Mouse (Mus musculus) bone marrow macrophage, adult 2 months (primary cell): Measurements from ENCODE around the gene Rpl11. TPM values are rescaled to one million over a fixed set of nuclear protein-coding genes. Genes with fewer than 3 reads are reported as not detected.
A peak's percentile ranks its signal among the peaks of the same experiment; 100 is the strongest.
"Not testable (repeated sequence)": the region's sequence is repeated elsewhere in the genome, so short reads cannot be mapped to it uniquely, and the experiment has no call there.

Experiments
- H3K27ac ChIP-seq: 2 replicates; pipeline ENCODE4 v1.5.1; 2012; ENCODE audit warnings: low read depth, low read length; ENCODE audit not compliant: insufficient read depth
- H3K4me1 ChIP-seq: 2 replicates; pipeline ENCODE4 v1.6.1; 2012; ENCODE audit warnings: low read length; ENCODE audit not compliant: control insufficient read depth, insufficient read depth
- H3K4me3 ChIP-seq: 2 replicates; pipeline ENCODE4 v1.5.1; 2012; ENCODE audit warnings: mild to moderate bottlenecking, low read length, moderate library complexity; ENCODE audit not compliant: insufficient read depth
- CTCF ChIP-seq: IDR thresholded peaks from 2 replicates; pipeline ENCODE4 v1.5.1; 2012; ENCODE audit warnings: low read depth, mild to moderate bottlenecking, low read length, moderate library complexity
- POLR2A ChIP-seq: IDR thresholded peaks from 2 replicates; pipeline ENCODE4 v1.6.1; 2012; ENCODE audit warnings: mild to moderate bottlenecking, low read depth, low read length, borderline replicate concordance
- polyA plus RNA-seq: library from polyadenylated mRNA; stranded (reverse); fragments of >200 nt; gene quantifications from 2 replicates; pipeline ENCODE4 v1.2.4, GENCODE M21; 2012; ENCODE audit not compliant: missing spikeins, insufficient read depth, insufficient read length

Gene Rpl11
- polyA plus RNA-seq, 1 experiment = 1,501 TPM

GRCm38 (mm10) chr4:135985769-135986168 is 67.5 kb downstream of the Rpl11 start:
- Histone ChIP-seq H3K4me3 (peak overlapping the region; percentile 85; the same call in 1 of the 2 replicates), H3K27ac (no peak overlapping the region), H3K4me1 (peaks cover 29% of the 10 kb centered on the region)
- TF ChIP-seq POLR2A = no peak
- TF ChIP-seq CTCF = no peak

- TF ChIP-seq CTCF = no peak
- TF ChIP-seq POLR2A = no peak
- H3K27ac ChIP-seq = no peak overlapping the region
- H3K4me1 ChIP-seq = peaks cover 29% of the 10 kb centered on the region
- no peak overlapping the region for H3K4me3 ChIP-seq
These were observed 68.0 kb downstream of the Rpl11 start for GRCm38 (mm10) chr4:135985193-135985592.

- Histone ChIP-seq H3K4me1 (peaks cover 29% of the 10 kb centered on the region), H3K27ac (no peak overlapping the region), H3K4me3 (no peak overlapping the region)
- TF ChIP-seq POLR2A = no peak
- no peak for TF ChIP-seq CTCF
These were observed 68.7 kb downstream of the Rpl11 start for GRCm38 (mm10) chr4:135984556-135984955.

GRCm38 (mm10) chr4:135981524-135982063 is 71.6 kb downstream of the Rpl11 start:
- Histone ChIP-seq H3K4me3 (no peak overlapping the region), H3K27ac (peak overlapping the region; percentile 33), H3K4me1 (peaks cover 26% of the 10 kb centered on the region)
- no peak for TF ChIP-seq POLR2A
- TF ChIP-seq CTCF = no peak

GRCm38 (mm10) chr4:135980223-135980622 is 73.0 kb downstream of the Rpl11 start:
- H3K4me1 ChIP-seq = peaks cover 22% of the 10 kb centered on the region
- H3K27ac ChIP-seq, H3K4me3 ChIP-seq: not testable (repeated sequence)

Other genes starting within 250 kb of the Rpl11 start
- gene Srsf10, start 197.7 kb downstream of the Rpl11 start, polyA plus RNA-seq = 82.1 and 98.0 TPM in 2 replicates
- 126 and 135 TPM in 2 replicates for gene Pnrc2, start 179.6 kb downstream of the Rpl11 start, polyA plus RNA-seq
- 17.3 and 18.8 TPM in 2 replicates for gene Cnr2, start 158.0 kb downstream of the Rpl11 start, polyA plus RNA-seq
- 418 and 432 TPM in 2 replicates for gene Fuca1, start 132.7 kb downstream of the Rpl11 start, polyA plus RNA-seq
- gene Hmgcl, start 107.0 kb downstream of the Rpl11 start, polyA plus RNA-seq = 99.8 and 101 TPM in 2 replicates
- gene Gale, start 89.7 kb downstream of the Rpl11 start, polyA plus RNA-seq = 4.7 and 5.6 TPM in 2 replicates
- 74.7 and 77.1 TPM in 2 replicates for gene Lypla2, start 80.8 kb downstream of the Rpl11 start, polyA plus RNA-seq
- gene Pithd1, start 66.2 kb downstream of the Rpl11 start, polyA plus RNA-seq = 31.0 and 31.5 TPM in 2 replicates
- 66.0 and 69.3 TPM in 2 replicates for gene Eloa, start 31.7 kb downstream of the Rpl11 start, polyA plus RNA-seq
- 7.7 and 8.4 TPM in 2 replicates for gene Id3, start 90.1 kb upstream of the Rpl11 start, polyA plus RNA-seq
- gene E2f2, start 119.0 kb upstream of the Rpl11 start, polyA plus RNA-seq = 20.0 and 20.8 TPM in 2 replicates
- 0.37 and 0.78 TPM in 2 replicates for gene Asap3, start 152.9 kb upstream of the Rpl11 start, polyA plus RNA-seq
- gene Tcea3, start 194.3 kb upstream of the Rpl11 start, polyA plus RNA-seq = 6.9 and 7.8 TPM in 2 replicates
- gene Zfp46, start 231.3 kb upstream of the Rpl11 start, polyA plus RNA-seq = 7.8 and 8.0 TPM in 2 replicates